Mouse (Mus musculus) left cerebral cortex, postnatal 14 days (tissue): ENCODE results near the gene Ppp2r2d. TPM values are rescaled to one million over a fixed set of nuclear protein-coding genes. Genes with fewer than 3 reads are reported as not detected.

Experiments
- DNase-seq, 2 experiments: peaks; one replicate each; pipeline ENCODE4 v3.0.0; 2021 to 2022; ENCODE audit warnings: low spot score in 2 of 2, mixed read lengths in 1 of 2
- intact Hi-C: fragments of 180-260 bp; cut with DNase I; formaldehyde crosslinking; loops from one replicate; pipeline ENCODE4 v1.15.1; 2025
- total RNA-seq, 2 experiments: library from RNA; stranded (reverse); gene quantifications; 2 replicates each; pipeline ENCODE4 v1.2.3; 2021

Gene Ppp2r2d
- total RNA-seq, 2 experiments from 2014 or later: 72.8 to 75.6 TPM

- DNase-seq: no peak
- intact Hi-C loops: no loop called here
Measured at GRCm38 (mm10) chr7:138850083-138850482, 4.2 kb downstream of the Ppp2r2d start.

GRCm38 (mm10) chr7:138853417-138854031 is 7.6 kb downstream of the Ppp2r2d start:
- intact Hi-C loops: no loop called here
- no peak for DNase-seq

GRCm38 (mm10) chr7:138854201-138854600 is 8.3 kb downstream of the Ppp2r2d start:
- DNase-seq: no peak
- intact Hi-C loops: no loop called here

- intact Hi-C loops: no loop called here
- no peak for DNase-seq
Measured at GRCm38 (mm10) chr7:138856670-138857069, 10.8 kb downstream of the Ppp2r2d start.

- intact Hi-C loops: no loop called here
- DNase-seq: no peak
Measured at GRCm38 (mm10) chr7:138863950-138864572, 18.2 kb downstream of the Ppp2r2d start.

- DNase-seq: no peak
- intact Hi-C loops: no loop called here
Measured at GRCm38 (mm10) chr7:138864776-138865175, 18.9 kb downstream of the Ppp2r2d start.

- DNase-seq: peak in 1 of 2 experiments; percentile 39
- intact Hi-C loops: no loop called here
Measured at GRCm38 (mm10) chr7:138867286-138867685, 21.4 kb downstream of the Ppp2r2d start.

- no peak for DNase-seq
- intact Hi-C loops: no loop called here
Measured at GRCm38 (mm10) chr7:138868316-138868715, 22.4 kb downstream of the Ppp2r2d start.

- intact Hi-C loops: no loop called here
- no peak for DNase-seq
Measured at GRCm38 (mm10) chr7:138872956-138873355, 27.1 kb downstream of the Ppp2r2d start.

- intact Hi-C loops: no loop called here
- DNase-seq: no peak
Measured at GRCm38 (mm10) chr7:138875031-138875430, 29.2 kb downstream of the Ppp2r2d start.

GRCm38 (mm10) chr7:138883724-138884123 is 37.8 kb downstream of the Ppp2r2d start:
- DNase-seq: no peak
- intact Hi-C loops: no loop called here

- DNase-seq: no peak
Measured at GRCm38 (mm10) chr7:138885365-138886289, 39.7 kb downstream of the Ppp2r2d start.

GRCm38 (mm10) chr7:138898122-138898521 is 52.2 kb downstream of the Ppp2r2d start:
- intact Hi-C loops: no loop called here
- DNase-seq: no peak

More at GRCm38 (mm10) chr7:138885365-138886289, 39.7 kb downstream of the Ppp2r2d start:
- intact Hi-C loops: no loop called here

- intact Hi-C loops: no loop called here
- DNase-seq: no peak
Measured at GRCm38 (mm10) chr7:138898743-138899142, 52.9 kb downstream of the Ppp2r2d start.

GRCm38 (mm10) chr7:138903886-138904435 is 58.1 kb downstream of the Ppp2r2d start:
- no peak for DNase-seq
- intact Hi-C loops: no loop called here

GRCm38 (mm10) chr7:138906441-138906840 is 60.6 kb downstream of the Ppp2r2d start:
- intact Hi-C loops: loop anchor here (5.0 kb wide), 1 partner anchor 59 kb away; the partner anchor contains the start of genes Mapk1ip1 and Ppp2r2d
- no peak for DNase-seq

- peak; percentile 24 to 70 for DNase-seq
- intact Hi-C loops: loop anchor here (5.0 kb wide), 1 partner anchor 60 kb away; the partner anchor contains the start of genes Mapk1ip1 and Ppp2r2d
Measured at GRCm38 (mm10) chr7:138907043-138907442, 61.2 kb downstream of the Ppp2r2d start.

- DNase-seq: no peak
- intact Hi-C loops: loop anchor here (5.0 kb wide), 1 partner anchor 61 kb away; the partner anchor contains the start of genes Mapk1ip1 and Ppp2r2d
Measured at GRCm38 (mm10) chr7:138907976-138908375, 62.1 kb downstream of the Ppp2r2d start.

GRCm38 (mm10) chr7:138908768-138909276 is 62.9 kb downstream of the Ppp2r2d start:
- intact Hi-C loops: loop anchor here (5.0 kb wide), 1 partner anchor 62 kb away; the partner anchor contains the start of genes Mapk1ip1 and Ppp2r2d
- DNase-seq: no peak
